Mouse (Mus musculus) CH12F3 (cell line): ENCODE results near the gene Ubald1.

Experiments used
- in situ Hi-C: fragments of 300-500 bp; cut with MboI; formaldehyde crosslinking; loops from 2 replicates; pipeline ENCODE4 v1.14.3; 2020; ENCODE audit warnings: low sequenced_read_pairs

Ubald1 gene

GRCm38 (mm10) chr16:4899711-4900110 lies 19.6 kb upstream of the Ubald1 start:
- in situ Hi-C loops, result no loop called here

- in situ Hi-C loops, result no loop called here
Observed at GRCm38 (mm10) chr16:4898881-4899280, 18.8 kb upstream of the Ubald1 start.

- in situ Hi-C loops, result no loop called here
Observed at GRCm38 (mm10) chr16:4897146-4897730, 17.1 kb upstream of the Ubald1 start.

- in situ Hi-C loops, result no loop called here
Observed at GRCm38 (mm10) chr16:4896249-4897027, 16.3 kb upstream of the Ubald1 start.

GRCm38 (mm10) chr16:4894201-4894908 lies 14.2 kb upstream of the Ubald1 start:
- in situ Hi-C loops, result no loop called here

- in situ Hi-C loops, result no loop called here
Observed at GRCm38 (mm10) chr16:4892171-4892570, 12.1 kb upstream of the Ubald1 start.

GRCm38 (mm10) chr16:4890201-4890709 lies 10.1 kb upstream of the Ubald1 start:
- in situ Hi-C loops, result no loop called here

- in situ Hi-C loops, result no loop called here
Observed at GRCm38 (mm10) chr16:4886690-4887020, 6.5 kb upstream of the Ubald1 start.

- in situ Hi-C loops, result no loop called here
Observed at GRCm38 (mm10) chr16:4885760-4886689, 5.9 kb upstream of the Ubald1 start, which contains the start of gene Mgrn1. Mgrn1 (plus strand) TSS chr16:4886249.

GRCm38 (mm10) chr16:4884930-4885329 lies 4.8 kb upstream of the Ubald1 start:
- in situ Hi-C loops, result no loop called here

GRCm38 (mm10) chr16:4881400-4882351 lies 1.6 kb upstream of the Ubald1 start:
- in situ Hi-C loops, result no loop called here

GRCm38 (mm10) chr16:4879708-4880124 lies 399 bp downstream of the Ubald1 start:
- in situ Hi-C loops, result no loop called here

GRCm38 (mm10) chr16:4879101-4879707 lies 911 bp downstream of the Ubald1 start:
- in situ Hi-C loops, result no loop called here

- in situ Hi-C loops, result no loop called here
Observed at GRCm38 (mm10) chr16:4878192-4878885, 1.8 kb downstream of the Ubald1 start.

GRCm38 (mm10) chr16:4877701-4878100 lies 2.4 kb downstream of the Ubald1 start:
- in situ Hi-C loops, result no loop called here

- in situ Hi-C loops, result no loop called here
Observed at GRCm38 (mm10) chr16:4877195-4877594, 2.9 kb downstream of the Ubald1 start.

- in situ Hi-C loops, result no loop called here
Observed at GRCm38 (mm10) chr16:4876033-4876680, 4.0 kb downstream of the Ubald1 start.
